Mouse (Mus musculus) heart, adult 18-20 months (tissue): ENCODE results near the gene Ethe1. TPM values are rescaled to one million over a fixed set of nuclear protein-coding genes. Genes with fewer than 3 reads are reported as not detected.
A peak's percentile ranks its signal among the peaks of the same experiment; 100 is the strongest.

Experiments
- DNase-seq, 2 experiments: peaks; one replicate each; pipeline ENCODE4 v3.0.0; 2021 to 2022; ENCODE audit warnings: mixed read lengths in 1 of 2
- total RNA-seq, 2 experiments: library from RNA; stranded (reverse); gene quantifications; 2 replicates each; pipeline ENCODE4 v1.2.3; 2021

Gene Ethe1
- total RNA-seq, 2 experiments from 2014 or later, result 61.2 to 71.1 TPM

GRCm38 (mm10) chr7:24574224-24574796 is 13.0 kb upstream of the Ethe1 start:
- no peak for DNase-seq

DNA sequence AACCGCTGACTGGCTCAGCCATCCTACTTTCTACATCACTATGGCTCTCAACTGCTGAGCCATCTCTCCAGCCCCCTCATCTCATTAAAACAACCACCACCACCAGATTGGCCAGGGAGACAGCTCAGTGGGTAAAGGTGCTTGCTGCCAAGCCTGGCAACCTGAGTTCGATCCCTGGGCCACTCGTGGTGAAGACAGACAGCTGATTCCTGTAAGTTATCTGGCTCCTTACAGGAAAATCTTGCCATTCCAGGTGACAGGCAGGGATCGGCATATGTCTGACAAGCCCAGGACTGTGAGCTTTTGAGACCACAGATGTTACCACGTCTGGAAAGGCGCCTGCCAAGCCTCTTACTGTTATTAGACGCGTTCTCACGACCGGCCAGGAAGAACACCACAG is 9.5 kb upstream of the Ethe1 start:
- DNase-seq, result no peak

DNA sequence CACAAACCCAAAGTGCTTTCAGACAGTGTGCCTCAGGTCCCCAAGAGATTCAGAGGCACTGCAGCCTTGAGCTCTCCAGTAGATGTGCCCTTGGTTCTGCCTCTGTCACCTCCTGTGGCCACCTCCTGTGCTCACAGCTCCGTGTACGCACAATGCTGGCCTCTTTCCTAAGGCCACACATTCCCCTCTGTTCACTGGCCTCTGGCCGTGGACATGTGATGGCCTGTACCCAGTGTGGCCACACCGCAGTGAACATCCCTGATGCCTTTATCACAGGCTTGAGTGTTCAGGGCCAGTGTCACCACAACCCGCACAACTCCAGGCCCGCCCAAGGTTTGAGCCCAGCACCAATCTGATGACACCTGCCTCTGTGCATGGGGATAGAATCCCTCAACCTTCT is 2.5 kb upstream of the Ethe1 start:
- DNase-seq, result no peak

DNA sequence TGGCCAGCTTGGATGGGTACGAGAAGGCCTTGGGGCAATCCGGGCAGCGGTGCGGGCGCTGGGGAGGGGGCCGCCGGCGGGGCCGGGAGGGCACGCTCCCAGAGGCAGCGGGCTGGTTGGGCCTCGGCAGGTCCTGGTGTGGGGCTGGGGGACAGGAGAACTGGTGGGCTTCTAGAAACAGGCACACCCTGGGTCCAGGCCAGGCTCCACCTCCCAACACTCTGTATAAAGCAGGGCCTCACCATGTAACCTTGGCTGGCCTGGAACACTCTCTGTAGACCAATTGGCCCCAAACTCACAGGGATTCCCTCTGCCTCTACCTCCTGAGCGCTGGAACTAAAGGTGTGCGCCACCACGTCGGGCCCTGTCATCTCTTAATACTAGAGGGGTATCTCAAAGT is 1.3 kb upstream of the Ethe1 start:
- no peak for DNase-seq

GRCm38 (mm10) chr7:24586828-24587227 is 515 bp upstream of the Ethe1 start:
- no peak for DNase-seq

- peak; percentile 56 to 66 for DNase-seq
Observed at GRCm38 (mm10) chr7:24588336-24588735, 993 bp downstream of the Ethe1 start.

GRCm38 (mm10) chr7:24591735-24592134 is 4.4 kb downstream of the Ethe1 start:
- no peak for DNase-seq

DNA sequence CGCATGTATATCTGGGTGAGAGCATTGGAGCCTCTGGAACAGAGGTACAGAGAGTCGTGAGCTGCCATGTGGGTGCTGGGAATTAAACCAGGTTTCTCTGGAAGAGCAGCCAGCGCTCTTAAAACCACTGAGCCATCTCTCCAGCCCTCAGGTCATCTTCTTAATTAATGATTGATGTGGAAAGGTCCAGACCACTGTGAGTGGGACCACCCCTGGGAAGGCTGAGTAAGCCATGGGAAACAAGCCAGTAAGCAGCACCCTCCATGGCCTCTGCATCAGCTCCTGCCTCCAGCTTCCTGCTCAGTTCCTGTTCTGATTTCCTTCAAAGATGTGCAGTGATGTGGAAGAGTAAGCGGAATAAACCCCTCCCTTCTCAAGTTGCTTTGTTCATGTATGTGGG is 4.8 kb downstream of the Ethe1 start:
- DNase-seq, result no peak

DNA sequence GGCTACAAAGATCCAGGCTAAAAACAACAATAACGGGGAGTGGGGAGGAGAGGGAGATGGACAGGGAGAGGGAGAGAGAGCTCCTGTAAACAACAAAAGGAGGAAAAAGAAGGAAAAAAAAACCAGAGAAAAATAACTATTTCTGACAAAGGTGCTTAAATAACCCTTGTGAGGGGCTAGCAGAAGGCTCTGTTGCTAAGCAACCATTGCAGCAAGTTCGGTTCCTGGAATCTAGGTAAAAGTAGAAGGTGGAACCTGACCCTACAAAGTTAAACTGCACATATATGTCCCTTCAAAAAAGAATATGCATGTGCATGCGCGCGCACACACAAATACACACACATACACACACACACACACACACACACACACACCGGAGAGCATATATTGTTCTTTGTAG is 5.4 kb downstream of the Ethe1 start:
- DNase-seq, result no peak

DNA sequence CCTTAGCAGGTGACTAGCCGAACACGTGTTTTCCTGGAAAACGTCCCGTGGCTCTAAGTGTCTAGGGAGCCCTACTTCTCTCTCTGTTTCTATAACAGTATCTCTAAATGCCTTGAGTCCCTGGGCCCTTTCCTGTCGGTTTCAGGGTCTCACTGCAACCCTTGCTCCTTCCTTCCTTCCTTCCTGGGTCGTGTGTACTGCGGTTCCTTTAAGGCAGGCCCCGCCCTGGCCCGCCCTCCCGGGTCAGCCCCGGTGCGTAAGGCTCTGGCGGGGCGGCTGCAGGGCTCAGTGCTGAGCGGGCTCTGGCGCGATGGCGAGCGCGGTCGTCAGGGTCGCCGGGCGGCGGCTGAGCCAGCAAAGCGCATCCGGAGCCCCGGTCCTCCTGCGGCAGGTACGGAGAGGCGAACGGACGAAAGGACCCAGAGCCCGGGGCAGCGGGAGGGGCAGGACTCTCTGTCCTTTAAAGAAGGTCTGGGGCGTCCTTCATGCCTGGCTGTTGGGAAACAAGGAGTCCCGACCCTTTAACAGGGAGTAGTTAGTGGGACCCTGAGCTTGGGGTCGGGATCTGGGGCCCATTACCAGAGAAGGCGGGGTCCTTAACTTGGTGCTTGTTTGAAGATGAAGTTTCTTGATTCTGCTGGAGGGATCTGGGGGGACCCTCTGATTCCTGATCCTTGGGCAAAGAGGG is 6.4 kb downstream of the Ethe1 start:
- peak; percentile 86 to 87 for DNase-seq

GRCm38 (mm10) chr7:24594309-24594803 is 7.0 kb downstream of the Ethe1 start:
- no peak for DNase-seq

- DNase-seq, result no peak
Observed at GRCm38 (mm10) chr7:24595464-24595863, 8.1 kb downstream of the Ethe1 start.

GRCm38 (mm10) chr7:24598121-24598520 is 10.8 kb downstream of the Ethe1 start:
- no peak for DNase-seq

DNA sequence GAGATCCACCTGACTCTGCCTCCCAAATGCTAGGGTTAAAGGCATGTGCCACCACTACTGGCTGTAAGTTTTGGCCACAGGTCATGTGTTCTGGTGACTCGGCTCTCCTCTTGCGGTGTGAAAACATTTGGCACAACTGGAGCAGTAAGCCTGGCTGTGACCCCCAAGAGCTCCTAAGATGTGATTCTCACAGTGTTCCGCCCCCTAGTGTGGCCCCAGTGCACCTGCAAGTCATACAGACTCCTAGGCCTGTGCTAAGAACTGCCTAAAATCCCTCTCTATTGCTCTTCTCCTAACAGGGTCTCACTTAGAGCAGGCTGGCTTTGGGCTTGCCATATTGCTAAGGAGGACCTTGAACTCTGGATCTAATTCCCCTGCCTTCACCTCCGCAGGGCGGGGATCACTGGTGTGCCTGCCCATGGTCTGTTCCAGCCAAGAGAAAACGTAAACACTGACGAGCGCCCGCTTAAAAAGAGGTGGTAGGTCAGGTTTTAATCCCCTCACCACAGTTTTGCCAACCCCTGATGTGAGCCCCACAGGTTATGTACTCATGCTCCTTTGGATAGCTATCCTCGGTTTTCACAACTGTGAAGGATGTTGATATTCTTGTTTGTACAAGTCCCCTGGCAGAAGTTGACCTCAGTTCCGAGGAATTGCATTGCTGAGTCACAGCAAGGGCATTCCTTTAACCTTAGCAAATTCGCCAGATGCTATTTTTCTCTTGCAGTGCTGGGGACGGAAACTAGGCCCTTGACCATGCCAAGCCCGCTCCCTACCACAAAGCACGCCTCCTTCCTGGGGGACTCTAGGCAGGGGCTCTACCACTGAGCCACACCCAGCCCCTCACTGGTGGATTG is 12.1 kb downstream of the Ethe1 start:
- DNase-seq, result peak in 1 of 2 experiments; percentile 57

- peak; percentile 95 to 98 for DNase-seq
Observed at GRCm38 (mm10) chr7:24600941-24601597, 13.7 kb downstream of the Ethe1 start.

GRCm38 (mm10) chr7:24605561-24605960 is 18.2 kb downstream of the Ethe1 start:
- no peak for DNase-seq

GRCm38 (mm10) chr7:24606046-24606445 is 18.7 kb downstream of the Ethe1 start:
- DNase-seq, result no peak

DNA sequence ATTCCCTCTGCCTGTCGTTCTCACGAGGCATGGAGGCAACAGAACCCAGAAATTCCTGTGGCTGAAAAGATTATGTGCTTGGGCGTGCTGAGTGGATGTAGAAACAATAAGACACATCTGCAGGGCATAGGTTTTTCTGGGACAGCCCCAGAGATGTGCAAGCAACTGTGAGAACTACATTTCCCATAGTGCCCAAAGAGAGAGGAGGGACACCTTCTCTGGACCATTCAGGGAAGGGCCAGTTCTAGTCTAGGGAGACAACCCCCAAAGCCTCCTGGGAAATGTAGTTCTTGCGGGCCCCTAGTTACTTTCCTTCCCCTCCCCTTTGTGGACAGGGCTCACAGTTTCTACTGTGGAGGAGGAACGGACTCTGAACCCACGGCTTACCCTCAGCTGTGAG is 20.7 kb downstream of the Ethe1 start:
- DNase-seq, result peak; percentile 70 to 84

DNA sequence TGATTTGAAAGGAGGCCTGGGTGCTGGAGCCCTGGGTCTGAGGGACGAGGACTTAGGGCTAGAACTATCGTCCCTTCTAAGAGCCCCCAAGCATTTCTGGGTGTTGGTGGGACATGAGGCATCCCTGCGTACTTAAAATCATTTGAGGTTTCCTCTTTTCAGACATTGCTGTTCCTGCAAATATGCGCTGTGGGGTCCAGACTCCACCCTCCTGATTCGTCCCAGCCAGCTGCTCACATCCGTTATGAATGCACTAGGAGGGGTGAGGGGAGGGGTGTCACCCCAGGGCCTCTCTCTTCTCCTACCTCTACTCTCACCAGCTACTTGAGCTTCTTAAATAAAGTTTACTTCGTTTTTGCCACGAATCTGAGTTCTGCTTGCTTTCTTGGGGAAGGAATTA is 21.2 kb downstream of the Ethe1 start:
- DNase-seq, result no peak

GRCm38 (mm10) chr7:24610144-24610878 is 23.0 kb downstream of the Ethe1 start, which contains the start of gene Phldb3:
Gene Phldb3, plus strand, starts transcription at chr7:24610763.
- DNase-seq, result peak in 1 of 2 experiments; percentile 42

- DNase-seq, result peak; percentile 93 to 96
Observed at GRCm38 (mm10) chr7:24610879-24611494, 23.6 kb downstream of the Ethe1 start.
